Mouse (Mus musculus) spleen, postnatal 4 days (tissue): Measurements from ENCODE around the gene Lss.

ENCODE experiments used
- DNase-seq, 2 experiments: peaks; one replicate each; pipeline ENCODE4 v3.0.0; 2022; ENCODE audit warnings: low spot score in 2 of 2

Lss gene

GRCm38 (mm10) chr10:76561972-76562371, 30.6 kb downstream of the Lss start, which contains the start of gene Spatc1l:
Gene Spatc1l (plus strand): TSS chr10:76562272.
- DNase-seq = no peak

- DNase-seq = no peak
Observed at GRCm38 (mm10) chr10:76569996-76570685, 38.8 kb downstream of the Lss start.

DNA sequence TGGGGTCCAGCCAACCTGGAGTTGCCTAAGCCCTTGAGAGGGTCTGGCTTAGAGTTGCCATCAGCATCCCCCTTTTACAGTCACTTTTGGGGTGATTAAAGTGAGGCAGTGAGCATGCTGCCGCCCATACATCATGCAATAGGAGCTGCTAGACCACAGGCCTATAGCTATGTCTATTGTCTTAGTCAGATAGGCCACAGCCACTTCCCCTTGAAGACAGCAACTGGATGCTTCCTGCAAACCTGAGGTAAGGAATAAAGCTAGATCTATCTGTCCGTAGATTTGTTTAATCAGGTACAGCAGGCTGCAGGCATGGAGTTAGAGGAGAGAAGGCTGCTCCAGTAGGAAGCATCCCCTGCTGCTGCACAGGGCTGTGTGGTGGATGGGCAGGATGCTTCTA, 39.7 kb downstream of the Lss start:
- DNase-seq = no peak

DNA sequence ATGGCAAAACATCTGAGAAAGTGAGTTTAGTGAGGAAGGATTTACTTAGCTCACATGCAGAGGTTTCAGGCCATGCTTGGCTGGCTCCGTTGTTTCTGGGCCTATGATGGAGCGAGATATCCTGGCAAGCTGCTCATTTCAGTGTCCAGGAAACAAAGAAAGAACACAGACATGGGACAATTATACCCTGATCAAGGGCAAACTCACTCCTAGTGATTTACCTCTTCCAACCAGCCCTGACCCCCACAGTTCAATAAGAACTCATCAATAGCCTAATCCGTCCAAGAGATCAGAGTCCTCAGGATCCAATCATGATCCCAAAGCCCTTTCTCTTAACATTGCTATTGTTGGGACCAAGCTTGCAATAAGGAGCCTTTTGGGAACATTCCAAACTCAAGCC, 40.8 kb downstream of the Lss start:
- no peak for DNase-seq

DNA sequence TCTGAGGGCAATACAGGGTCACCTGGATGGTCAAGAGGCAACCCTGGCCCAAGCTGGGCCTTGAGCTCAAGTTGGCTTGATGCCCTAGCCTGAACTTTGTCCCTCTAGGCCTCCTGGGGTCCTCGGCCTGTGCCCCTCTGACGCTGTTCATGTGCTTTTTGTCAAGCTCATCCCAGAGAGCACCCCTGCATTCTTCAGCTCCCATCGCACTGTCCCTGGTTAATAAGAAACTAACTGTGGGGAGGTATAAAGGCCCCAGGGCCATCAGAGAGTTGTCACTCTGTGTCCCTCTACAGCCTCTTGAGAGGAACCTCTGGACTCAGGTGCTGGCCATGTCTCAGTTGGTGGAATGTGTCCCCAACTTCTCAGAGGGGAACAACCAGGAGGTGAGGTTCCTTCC, 44.0 kb downstream of the Lss start, which contains the start of gene Ftcd:
Gene Ftcd (plus strand): TSS at position 275 of the 400 bp plus-strand sequence.
- no peak for DNase-seq

DNA sequence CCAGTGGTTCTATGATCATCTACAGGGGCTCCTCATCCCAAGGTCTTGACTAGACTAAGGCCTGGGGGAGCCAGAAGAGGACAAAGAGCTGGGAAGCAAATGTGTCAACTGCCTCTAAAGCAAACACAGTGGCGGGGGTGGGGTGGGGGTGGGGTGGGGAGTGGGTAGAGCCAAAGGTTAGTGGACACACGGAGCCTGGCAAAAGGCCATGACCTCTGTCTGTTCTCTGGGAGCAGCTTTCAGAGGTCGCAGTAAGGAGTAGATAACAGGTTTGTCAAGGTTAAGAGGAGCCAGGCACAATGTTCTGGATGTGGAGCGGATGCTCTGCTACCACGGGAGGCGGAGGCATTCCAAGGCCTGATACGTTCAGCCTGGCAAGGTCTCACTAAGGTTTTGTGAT, 45.5 kb downstream of the Lss start:
- no peak for DNase-seq

- no peak for DNase-seq
Observed at GRCm38 (mm10) chr10:76584138-76584537, 52.8 kb downstream of the Lss start.

- no peak for DNase-seq
Observed at GRCm38 (mm10) chr10:76586190-76586589, 54.8 kb downstream of the Lss start.

DNA sequence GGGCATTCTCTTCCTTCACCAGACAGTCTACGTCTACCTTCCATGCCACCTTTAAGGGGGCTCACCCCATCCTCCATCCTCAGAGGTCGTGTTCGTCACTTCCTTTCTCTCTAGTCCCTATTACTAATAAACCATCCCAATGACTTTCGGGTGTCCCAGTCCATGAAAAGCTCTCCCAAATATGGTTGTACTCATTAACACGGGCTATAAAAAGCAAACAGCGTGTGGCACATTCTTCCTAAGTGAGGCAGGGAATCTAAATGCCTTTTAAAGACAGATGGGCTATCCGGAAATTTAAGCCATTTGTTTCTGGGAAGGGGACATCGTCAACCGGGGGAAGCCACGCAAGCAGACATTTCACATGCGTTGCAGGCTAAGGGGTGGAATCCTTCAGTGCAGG, 58.8 kb downstream of the Lss start:
- DNase-seq = no peak

- no peak for DNase-seq
Observed at GRCm38 (mm10) chr10:76596338-76596737, 65.0 kb downstream of the Lss start.

DNA sequence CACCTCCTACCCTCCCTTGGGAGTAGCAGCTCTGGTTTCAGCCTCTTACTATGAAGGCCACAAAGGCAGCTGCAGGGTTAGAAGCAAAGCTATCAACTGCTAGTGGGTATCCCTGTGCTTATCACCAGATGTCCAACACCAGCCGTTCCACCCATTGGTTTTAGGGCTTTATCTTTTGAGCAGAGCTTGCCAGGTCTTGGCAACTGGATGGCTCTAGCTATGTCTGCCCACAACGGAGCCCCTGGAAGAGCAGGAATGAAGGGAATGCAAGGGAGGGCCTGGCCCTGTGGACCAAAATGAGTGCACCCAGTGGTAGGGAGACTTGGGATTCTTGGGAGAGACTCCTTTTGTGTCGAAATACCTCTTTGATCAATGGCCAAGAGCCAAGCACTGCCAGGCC, 71.3 kb downstream of the Lss start:
- DNase-seq = no peak
